Mouse (Mus musculus) brain, adult 10 weeks (tissue): Measurements from ENCODE around the gene Asphd2. TPM values are rescaled to one million over a fixed set of nuclear protein-coding genes. Genes with fewer than 3 reads are reported as not detected.

Experiments used
- polyA plus RNA-seq: library from polyadenylated mRNA; stranded (reverse); fragments of 350-450 nt; fragmentation: Illumina TruSeq; extraction: RNeasy Lipid Tissue Mini Kit (QIAGEN cat#74804); gene quantifications from one replicate; pipeline ENCODE4 v1.2.3, GENCODE M21; 2015; ENCODE audit warnings: low read depth, low replicate concordance

Gene Asphd2
- polyA plus RNA-seq, result 105 TPM

DNA sequence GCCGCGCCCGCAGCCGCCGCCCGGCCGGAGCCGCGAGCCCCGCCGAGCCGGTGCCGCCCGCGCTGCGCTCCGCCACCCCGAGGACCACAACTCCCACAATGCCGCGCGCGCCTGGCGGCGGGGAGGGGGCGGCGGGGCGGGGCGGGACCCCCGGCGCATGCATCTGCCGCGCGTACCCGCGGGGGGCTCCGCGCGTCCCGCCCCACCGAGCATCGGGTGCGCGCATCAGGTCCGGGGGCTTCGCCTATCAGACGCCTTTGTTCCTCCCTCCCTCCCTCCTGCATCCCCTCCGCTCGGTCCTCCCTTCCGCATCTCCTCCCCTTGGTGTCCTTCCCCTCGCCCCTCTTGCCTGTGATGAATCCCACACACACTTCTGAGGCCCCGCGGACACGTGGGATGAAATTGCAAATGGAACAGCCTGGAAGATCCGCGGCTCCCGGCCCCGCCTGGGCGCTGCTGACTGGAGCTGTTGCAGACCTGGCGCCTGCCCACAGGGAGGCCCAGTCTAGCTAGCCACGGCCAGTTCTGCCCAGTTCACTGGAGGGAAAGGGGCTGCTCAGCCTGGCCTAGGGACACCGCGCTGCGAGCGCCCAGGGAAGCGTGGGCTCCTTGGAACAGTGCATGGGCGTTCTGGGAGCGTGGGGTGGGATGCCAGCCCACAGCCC, at the start of gene Asphd2:
TSS of gene Asphd2 (minus strand) at position 88 of the 665 bp plus-strand sequence.

DNA sequence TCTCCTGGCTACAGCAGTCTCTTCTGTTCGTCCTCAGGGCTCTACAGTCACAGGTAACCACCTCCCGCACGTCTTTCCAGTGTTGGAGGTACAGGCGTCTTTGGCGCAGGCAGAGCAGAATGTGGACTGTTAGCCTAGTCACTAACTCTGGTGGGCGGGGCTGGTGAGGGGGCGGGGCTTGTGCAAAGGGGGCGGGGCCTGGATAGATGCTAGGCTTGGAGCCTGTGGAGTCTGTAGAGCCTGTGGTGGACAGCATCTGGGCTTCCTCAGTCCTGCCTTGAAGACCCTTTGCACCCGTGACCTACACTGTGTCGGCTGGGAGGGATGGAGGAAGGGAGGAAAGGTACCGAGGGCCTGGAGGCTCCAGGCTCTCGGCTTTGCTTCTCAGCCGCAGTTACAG, 38.8 kb downstream of the Asphd2 start, which contains the start of gene Gm6583:
TSS of gene Gm6583 (minus strand) at position 124 of the 400 bp plus-strand sequence.

DNA sequence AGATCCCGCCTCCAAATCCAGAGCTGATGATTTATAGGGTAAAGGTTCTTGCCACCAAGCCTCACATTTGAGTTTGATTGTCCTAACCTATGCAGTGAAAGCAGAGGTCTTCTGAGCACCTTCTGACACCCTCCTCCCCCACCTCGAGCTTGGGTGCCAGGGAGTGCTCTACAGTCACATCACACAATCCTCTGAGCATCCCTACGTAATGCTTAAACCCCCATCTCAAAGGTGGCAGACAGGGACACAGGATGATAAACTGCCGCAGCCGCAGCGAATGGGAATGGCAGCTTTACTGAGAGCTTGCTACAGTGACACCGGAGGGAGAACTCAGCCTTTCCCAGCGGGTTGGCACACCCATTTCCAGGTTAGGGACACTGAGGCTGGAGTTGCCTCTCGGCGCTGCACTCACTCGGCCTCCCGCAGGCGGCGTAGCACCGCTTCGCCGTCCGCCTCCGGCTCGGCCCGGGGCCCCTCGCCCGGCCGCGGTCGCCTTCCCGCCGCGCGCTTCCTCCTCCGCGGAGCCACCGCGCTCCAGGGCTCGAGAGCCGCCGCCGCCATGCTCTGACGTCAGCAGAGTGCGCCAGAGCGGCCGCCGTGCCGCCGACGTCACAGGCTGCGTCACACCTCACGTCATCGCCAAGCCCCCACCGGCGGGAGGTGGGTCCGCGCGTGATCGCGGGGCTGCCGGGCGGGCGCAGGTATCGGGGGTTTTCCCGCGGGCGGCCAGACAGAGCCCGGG, 52.0 kb downstream of the Asphd2 start, which contains the start of the genes Srrd and Hps4:
TSS of gene Srrd (minus strand) at position 578 of the 742 bp plus-strand sequence.
TSS of gene Hps4 (plus strand) at position 621 of the 742 bp plus-strand sequence.

Other genes starting within 250 kb of the Asphd2 start
- gene Cryba4, start 142.3 kb downstream of the Asphd2 start, polyA plus RNA-seq, result 2.8 TPM
- 10.2 TPM for gene Crybb1, start 139.1 kb downstream of the Asphd2 start, polyA plus RNA-seq
- 34.6 TPM for gene Tpst2, start 118.2 kb downstream of the Asphd2 start, polyA plus RNA-seq
- 29.9 TPM for gene Tfip11, start 68.5 kb downstream of the Asphd2 start, polyA plus RNA-seq
- gene Srrd, start 51.8 kb downstream of the Asphd2 start, polyA plus RNA-seq, result 37.9 TPM
- gene Hps4, start 51.8 kb downstream of the Asphd2 start, polyA plus RNA-seq, result 22.1 TPM
- 0.19 TPM for gene Gm6583, start 38.8 kb downstream of the Asphd2 start, polyA plus RNA-seq
- not detected for gene Gm6588, start 54.6 kb upstream of the Asphd2 start, polyA plus RNA-seq
- 80.8 TPM for gene Sez6l, start 182.3 kb upstream of the Asphd2 start, polyA plus RNA-seq